Mouse (Mus musculus) c-Kit-positive CD71-positive TER-119-positive erythroid progenitor cells, embryonic 14.5 days (primary cell): ENCODE measurements at regions not wholly inside any gene's neighbourhood (a gene's known extent, or its start where the extent isn't known, plus 50 kb on each side); places are given as distances from the start of the nearest gene placed in this dataset.
"Not testable (repeated sequence)": the region's sequence is repeated elsewhere in the genome, so short reads cannot be mapped to it uniquely, and the experiment has no call there.

Experiments used
- DNase-seq: peaks from one replicate; pipeline ENCODE4 v3.0.0-alpha.2; 2013; ENCODE audit warnings: low spot score

DNA sequence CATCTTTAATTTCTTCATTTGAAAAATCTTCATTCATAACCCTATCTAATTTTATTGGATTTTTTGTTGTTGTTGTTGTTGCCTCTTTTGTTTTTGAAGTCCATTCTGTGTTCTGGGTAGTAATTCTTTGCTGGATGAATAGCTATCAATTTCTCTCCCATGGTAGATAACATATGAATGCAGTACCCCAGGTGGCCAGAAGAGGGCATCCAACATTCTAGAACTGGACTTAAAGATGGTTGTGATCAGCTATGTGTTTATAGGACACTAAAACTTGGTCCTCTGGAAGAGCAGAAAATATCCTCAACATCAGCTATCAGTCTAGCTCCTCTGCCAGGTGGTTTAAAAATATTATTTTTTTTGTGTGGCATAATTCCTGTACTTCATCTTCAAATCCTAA lies 73.0 kb downstream of the Prl2c3 start:
- DNase-seq: peak; percentile 21

DNA sequence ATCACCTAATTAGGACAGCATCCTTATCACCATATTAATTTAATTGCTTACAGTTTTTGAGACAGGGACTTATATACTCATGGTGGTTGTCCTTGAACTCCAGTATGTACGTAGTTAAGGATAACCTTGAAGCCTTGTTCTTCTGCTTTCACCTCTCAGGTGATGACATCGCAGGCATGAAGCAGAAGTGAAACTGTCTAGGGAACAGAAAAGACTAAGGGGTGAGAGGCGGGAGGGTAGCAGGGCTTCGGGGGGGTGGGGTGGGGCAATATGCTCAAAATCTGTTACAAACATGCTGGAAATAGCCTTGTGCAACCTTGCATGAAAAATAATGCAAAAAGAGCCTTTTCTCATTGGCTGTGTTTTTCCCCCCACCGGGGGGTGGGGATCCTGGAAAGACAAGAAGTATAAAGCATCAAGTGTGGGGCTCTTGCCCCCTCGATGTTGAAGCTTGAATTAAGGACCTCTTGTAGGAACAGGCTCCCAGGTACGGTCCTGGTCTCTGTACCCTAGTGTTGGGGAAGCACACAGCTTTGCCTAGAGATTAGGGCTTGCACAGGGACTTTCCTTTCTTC lies 81.8 kb downstream of the Prl2c3 start:
- not testable (repeated sequence) for DNase-seq

DNA sequence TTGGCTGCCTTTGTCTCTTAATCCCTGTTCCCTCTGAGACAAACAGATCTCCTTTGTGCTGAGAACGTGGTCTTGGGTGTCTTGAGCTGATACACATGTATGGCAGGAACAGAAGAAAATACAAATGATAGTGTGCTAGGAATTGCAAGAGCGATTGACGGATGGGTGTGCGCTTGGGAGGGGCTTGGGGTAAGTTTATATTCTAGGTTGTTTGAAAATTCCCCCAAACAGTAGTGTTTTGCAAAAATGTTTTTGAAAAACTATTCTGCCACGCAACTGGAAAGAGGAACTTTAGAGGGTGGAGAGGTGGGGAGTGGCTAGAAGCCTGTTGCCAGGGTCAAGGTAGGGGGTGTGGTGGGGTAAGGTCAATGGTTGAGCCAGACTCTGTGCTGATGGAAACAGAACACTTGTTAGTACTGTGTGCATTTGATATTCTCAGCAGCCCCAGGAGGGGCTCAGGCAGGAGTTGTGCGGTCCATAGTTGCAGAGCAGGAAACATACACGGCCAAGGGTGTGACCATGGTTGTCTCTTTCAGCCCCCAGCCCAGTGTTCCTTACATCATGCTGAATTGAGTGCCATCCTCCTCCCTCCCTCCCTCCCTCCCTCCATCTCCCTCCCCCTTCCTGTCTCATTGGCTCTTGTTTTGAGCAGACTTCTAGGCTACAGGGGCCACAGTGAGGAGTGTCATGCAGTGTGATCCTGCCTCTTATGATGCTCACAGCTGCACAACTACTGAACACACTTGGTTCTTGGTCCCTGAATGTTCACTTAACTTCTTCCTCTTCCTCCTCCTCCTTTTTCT lies 88.2 kb downstream of the Prl2c3 start:
- DNase-seq: no peak

DNA sequence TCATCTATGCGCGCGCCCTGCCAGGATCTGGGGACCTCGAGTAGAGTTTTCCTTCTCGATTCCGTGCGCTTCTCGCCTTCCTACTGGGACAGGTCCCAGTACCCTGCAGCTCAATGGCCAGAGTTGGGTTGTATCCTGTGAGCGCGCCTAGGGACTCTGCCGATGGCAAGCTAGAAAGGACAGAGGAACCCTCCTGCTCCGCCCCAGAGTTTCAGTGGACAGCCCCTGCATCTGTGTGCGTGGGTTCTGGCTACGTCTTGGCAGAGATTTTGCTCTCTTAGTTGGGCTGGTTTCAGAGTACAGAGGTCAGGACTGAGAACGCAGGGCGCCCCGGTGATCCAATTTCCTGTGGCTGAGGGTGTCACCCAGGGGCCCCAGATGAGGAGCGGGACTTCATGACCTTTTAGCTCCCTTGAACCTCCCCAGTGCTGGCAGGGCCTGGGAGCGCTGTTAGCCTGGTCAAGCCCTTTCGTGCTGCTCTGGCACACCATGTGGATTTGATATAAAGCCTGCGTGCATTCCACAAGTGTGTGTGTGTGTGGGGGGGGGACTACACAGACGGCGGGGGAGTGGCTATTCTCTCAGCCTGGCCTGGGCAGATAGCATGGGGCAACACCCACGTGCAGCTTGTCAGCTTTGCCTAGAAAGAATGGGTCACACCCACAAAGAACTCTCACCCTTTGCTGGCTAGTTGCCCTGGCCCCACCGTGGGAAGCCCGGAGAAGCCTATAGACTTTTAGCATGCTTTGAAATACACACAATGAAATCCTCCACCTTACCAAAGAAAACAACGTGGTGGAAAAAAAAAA lies 96.9 kb downstream of the Prl2c3 start:
- peak; percentile 5 for DNase-seq

DNA sequence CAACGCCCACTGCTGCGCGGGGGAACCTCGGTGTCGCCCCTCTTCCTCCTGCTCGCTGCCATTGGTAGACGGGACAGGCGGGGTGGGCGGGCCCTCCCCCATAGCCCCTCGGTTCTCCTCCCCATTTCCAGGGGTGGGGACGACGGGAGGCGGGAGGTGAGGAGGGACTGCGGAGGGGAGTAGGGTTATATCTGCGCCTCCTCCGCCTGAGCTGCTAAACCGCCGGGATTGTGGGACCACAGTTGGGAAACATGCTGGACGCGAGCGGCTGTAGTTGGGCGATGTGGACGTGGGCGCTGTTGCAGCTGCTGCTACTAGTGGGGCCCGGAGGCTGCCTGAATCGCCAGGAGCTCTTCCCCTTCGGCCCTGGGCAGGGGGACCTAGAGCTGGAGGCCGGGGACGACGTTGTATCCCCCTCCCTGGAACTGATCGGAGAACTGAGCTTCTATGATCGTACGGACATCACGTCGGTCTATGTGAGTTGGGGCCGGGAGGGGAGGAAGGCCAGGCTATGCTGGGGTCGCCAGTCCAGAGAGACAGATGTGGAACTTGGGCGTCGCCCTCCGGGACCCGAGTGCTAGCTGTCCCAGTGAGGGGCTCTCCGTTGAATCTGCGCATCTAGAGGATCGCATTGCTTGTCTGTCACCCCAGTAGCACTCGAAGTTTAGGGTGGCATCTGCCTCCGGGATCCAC lies 97.6 kb downstream of the Prl2c3 start:
- DNase-seq: not testable (repeated sequence)

DNA sequence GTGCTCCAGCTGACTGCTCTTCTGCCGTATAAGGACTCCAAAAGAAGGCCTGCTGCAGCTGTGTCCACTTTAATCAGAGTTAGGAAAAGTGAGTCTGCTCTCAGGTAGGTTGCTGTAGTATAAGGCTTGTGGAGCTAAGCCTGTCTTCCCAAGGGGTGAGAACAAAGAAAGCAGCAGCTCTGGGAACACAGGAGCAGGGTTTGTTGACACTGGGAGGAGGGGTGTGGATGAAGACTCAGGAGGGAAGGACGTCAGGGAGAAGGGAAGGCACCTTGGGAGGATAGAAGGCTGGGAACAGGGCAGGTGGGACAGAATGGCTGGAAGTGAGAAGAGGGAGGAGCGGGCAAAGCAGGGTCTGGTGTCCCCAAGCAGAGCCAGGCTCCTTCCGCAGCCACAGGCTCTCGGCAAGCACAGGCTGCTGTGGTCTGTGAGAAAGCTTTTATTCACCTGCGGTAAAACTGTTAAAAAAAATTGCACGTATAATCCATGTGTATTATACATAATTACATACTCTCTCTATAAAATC lies 106.2 kb downstream of the Prl2c3 start:
- not testable (repeated sequence) for DNase-seq

DNA sequence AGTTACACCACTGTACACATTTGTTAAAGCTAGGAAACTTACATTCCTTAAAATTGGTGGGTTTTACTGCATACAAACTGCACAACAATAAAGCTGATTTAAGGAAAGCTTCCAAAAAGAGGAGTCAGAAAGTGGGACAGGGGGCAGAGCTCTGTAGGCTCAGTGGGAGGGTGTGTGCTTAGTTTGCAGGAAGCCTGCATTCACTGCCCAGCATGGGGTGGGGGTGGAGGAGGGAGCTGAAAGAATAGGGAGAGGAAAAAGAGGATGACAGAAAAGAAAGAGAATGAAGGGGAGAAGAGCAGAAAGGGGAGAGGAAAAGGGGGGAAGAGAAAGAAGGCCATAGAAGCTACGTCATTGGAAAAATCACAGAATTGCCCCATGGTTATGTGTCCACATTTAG lies 111.1 kb downstream of the Prl2c3 start:
- DNase-seq: not testable (repeated sequence)

DNA sequence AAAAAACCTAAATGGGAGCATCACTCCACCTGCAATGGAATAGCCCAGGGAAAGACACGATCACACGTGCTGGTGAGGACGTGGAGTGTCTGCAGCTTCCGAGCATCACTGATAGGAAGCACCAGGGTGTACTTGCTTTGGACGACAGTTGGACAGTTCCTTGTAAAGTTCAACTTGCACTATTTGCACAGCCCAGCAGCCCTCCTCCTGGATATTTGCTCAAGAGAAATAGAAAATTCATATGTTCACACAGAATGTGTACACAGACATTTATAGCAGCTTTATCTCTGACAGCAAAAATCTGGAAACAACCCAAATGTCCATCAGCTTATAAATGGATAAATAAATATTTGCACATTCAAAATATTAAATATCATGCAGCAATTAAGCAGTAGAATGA lies 111.7 kb downstream of the Prl2c3 start:
- DNase-seq: not testable (repeated sequence)

DNA sequence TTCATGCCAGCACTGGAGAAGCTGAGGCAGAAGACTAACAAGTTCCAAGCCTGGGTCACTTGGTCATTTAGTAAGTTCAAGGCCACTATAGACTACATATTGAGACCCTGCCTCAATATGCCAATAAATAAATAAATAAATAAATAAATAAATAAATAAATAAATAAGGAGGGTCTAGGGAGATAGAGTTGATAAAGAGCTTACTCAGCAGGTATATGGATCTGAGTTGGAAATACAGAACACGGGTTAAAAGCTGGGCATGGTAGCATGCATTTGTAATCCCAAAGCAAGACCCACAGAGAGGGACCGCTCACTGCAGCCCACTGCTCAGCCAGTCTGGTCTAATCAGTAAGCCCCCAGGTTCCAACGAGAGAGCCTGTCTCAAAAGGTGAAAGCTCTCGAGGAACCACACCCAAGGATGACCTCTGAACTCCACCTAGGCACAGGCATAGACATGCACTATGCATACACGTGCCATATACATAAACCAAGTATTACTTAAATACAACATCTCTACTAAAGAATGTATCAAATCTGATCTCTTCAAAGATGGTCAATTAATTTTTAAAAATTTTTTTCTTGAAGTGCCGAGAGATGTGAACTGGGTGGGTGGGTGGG lies 115.4 kb downstream of the Ero1lb start:
- not testable (repeated sequence) for DNase-seq

DNA sequence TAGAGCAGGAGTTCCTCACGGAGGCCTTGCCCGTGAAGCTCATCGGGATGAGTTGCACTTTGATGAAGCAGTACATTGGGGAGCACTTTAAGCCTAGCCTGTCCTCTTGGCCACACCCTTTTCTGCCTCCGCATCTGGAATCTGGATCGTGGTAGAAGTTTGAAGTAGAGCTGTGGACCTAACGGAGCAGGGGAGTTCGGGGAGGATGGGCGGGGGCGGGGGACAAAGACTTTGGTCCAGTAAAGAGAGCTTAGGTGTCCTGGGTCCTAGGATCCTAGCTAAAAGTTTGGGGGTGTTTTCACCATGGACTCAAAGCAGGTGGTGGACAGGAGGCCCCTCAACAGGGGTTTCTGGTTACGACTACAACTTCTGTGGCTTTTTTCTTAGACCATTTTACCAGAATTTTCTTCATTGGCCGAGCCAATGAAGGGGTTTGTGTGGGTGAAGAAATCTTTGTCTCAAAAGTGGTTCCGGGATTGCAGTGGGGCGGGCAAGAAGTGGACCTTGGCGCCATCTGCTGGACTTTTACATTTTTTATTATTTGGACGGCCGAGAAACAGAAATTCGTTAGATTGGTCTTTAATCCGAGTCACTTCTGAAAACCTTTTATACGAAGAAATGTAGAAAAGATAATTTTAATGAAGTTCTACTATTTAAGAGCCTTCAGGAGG lies 114.7 kb downstream of the Ero1lb start:
- DNase-seq: peak; percentile 3

DNA sequence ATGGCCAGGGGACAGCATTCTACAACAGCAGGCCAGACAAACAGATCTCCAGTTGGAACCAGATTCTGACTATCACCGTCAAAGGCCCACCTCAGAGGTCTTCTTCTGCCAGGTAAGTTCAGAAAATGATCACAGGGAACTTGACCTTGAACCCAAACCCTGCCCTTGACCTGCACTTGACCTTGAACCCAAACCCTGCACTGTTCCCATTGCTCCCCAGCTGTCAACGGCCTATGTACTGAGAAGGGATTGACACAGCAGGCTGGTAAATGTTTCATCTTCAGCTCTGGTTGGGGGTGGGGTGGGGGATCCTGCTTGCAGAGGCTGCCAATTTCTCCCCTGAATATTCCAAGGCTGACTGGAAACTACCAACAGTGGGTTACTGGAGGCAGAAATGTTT lies 111.7 kb downstream of the Ero1lb start:
- DNase-seq: no peak

DNA sequence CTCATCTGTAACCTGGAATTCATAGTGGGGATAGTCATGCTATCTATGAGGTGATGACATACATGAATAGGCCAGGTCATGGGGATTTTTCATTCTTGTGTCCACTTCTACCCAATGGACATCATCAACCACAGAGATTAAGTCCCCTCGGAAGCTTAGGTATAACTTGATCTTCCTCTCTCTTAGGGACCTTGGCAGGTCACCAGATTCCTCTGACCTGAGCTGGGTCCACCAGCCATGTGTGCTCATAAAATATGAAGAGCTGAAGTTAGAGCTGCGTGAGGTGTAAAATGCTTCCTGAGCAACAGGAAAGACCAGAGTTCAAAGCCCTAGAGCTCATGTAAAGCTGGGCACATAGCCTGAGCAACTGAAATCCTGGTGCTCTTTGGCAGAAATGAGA lies 105.3 kb downstream of the Ero1lb start:
- DNase-seq: not testable (repeated sequence)

DNA sequence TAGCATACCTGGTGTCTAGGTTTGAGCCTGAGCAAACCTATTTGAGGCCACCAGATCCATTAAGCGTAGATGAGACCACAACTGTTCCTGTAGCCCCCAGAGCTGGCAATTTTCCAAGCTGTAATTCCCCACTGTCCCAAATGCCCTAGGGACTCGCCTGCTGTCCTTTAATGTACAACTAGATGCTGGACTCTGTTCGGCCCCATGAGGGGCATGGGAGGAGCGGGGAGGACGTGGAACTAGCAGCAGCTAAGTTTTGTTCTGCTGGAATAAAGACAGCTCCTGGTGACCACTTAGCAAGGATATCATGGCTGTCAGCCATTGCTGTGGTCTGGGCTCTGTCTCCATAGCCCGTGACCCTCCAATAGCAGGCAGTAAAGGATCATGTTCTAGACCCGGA lies 103.1 kb downstream of the Ero1lb start:
- not testable (repeated sequence) for DNase-seq

DNA sequence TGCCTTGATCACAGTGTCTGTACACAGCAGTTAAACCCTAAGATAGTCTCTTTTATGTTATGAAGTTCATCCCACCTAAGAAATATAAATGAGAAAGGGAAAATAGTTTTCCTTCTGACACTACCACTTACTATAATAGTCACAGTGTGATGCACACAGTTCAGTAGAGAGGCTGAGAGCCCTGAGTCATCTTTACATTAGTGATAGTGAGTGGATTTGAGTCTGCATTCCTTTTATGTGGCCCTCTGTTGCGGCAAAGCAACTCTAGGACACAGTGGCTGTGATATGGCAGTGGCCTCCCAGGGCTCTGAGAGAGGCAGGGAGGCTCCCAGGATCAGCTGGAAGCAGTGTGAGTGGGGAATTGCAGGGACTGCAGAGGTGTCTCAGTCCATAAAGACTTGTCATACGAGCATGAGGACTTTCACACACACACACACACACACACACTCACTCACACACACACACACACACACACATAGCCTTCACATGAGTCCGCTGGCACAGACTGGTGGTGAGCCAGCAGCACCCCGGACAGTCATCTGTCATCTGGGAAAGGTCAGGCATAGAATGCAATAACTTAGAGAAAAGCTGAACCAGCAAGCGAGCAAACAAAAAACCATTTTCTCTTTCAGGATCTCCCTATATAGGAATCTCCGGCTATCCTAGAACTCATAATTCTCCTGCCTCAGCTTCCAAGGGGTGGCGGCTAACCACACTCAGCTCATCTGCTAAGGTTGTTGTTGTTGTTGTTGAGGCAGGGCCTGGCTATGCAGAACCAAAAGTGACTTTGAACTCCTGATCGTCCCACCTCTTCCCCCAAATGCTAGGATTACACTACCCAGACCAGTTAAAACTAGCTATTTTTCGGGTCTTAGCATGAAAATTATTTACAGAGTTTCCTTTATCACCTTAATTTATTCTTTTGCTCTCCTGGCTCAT lies 102.3 kb downstream of the Ero1lb start:
- not testable (repeated sequence) for DNase-seq

DNA sequence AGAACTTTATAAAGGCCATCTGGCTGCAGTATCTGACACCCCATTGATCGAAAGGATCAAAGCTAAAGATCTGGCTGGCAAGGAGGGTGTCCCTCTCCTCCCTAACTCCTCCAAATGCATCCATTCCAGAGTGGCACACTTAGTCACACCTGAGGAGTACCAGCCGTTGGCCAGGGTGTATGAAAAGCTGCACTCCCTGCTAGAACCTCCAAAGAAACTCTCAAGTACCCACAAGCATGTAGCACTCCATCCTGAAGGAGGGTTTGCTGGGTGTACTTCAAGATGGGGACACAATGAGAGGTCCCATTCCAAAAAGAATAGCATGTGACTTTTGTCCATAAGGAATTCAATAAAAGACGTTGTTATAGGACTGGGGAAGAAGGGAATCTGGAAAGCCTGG lies 100.4 kb downstream of the Ero1lb start:
- not testable (repeated sequence) for DNase-seq
